Mouse (Mus musculus) hematopoietic stem cell, adult 5-6 weeks (primary cell): ENCODE data around the gene Pias3. TPM values are rescaled to one million over a fixed set of nuclear protein-coding genes. Genes with fewer than 3 reads are reported as not detected.

Experiments
- total RNA-seq: library from RNA; stranded (forward); fragments of 172-1452, 232-1000 nt; gene quantifications from 2 replicates; pipeline ENCODE4 v1.2.3, GENCODE M21; 2017

The Pias3 gene
- total RNA-seq, 1 experiment from 2014 or later: 19.0 TPM

Other genes starting within 250 kb of the Pias3 start
- not detected in 2 replicates for gene BC107364, start 244.1 kb upstream of the Pias3 start, total RNA-seq
- not detected in 2 replicates for gene Hfe2, start 171.2 kb upstream of the Pias3 start, total RNA-seq
- gene Txnip, start 138.4 kb upstream of the Pias3 start, total RNA-seq: 332 and 487 TPM in 2 replicates
- not detected in 2 replicates for gene Gm16253, start 119.4 kb upstream of the Pias3 start, total RNA-seq
- 84.4 and 87.4 TPM in 2 replicates for gene Polr3gl, start 102.2 kb upstream of the Pias3 start, total RNA-seq
- not detected in 2 replicates for gene Ankrd34a, start 99.7 kb upstream of the Pias3 start, total RNA-seq
- 5.9 and 8.3 TPM in 2 replicates for gene Lix1l, start 95.2 kb upstream of the Pias3 start, total RNA-seq
- gene Rbm8a, start 66.5 kb upstream of the Pias3 start, total RNA-seq: 68.9 and 86.3 TPM in 2 replicates
- 23.9 and 30.9 TPM in 2 replicates for gene Pex11b, start 61.0 kb upstream of the Pias3 start, total RNA-seq
- gene Gm42957, start 60.9 kb upstream of the Pias3 start, total RNA-seq: not detected in 2 replicates
- gene Itga10, start 50.8 kb upstream of the Pias3 start, total RNA-seq: 1.4 TPM in 1 of 2 replicates, not detected in the other
- gene Ankrd35, start 26.3 kb upstream of the Pias3 start, total RNA-seq: 0.06 TPM in 1 of 2 replicates, not detected in the other
- gene Nudt17, start 12.2 kb downstream of the Pias3 start, total RNA-seq: not detected in 2 replicates
- 23.1 and 24.8 TPM in 2 replicates for gene Polr3c, start 31.2 kb downstream of the Pias3 start, total RNA-seq
- 78.4 and 100 TPM in 2 replicates for gene Rnf115, start 31.3 kb downstream of the Pias3 start, total RNA-seq
- gene Pdzk1, start 132.9 kb downstream of the Pias3 start, total RNA-seq: 0.45 and 2.3 TPM in 2 replicates
- gene Cd160, start 133.0 kb downstream of the Pias3 start, total RNA-seq: 0.38 and 1.8 TPM in 2 replicates
- 0.19 TPM in 1 of 2 replicates, not detected in the other for gene Gja5, start 208.3 kb downstream of the Pias3 start, total RNA-seq
- 12.8 and 23.0 TPM in 2 replicates for gene Gpr89, start 209.0 kb downstream of the Pias3 start, total RNA-seq
- not detected in 2 replicates for gene Gja8, start 229.6 kb downstream of the Pias3 start, total RNA-seq